Mouse (Mus musculus) kidney, postnatal 0 days (tissue): ENCODE measurements at regions not wholly inside any gene's neighbourhood (a gene's known extent, or its start where the extent isn't known, plus 50 kb on each side); places are given as distances from the start of the nearest gene placed in this dataset.
A peak's percentile ranks its signal among the peaks of the same experiment; 100 is the strongest.

Source experiments
- ATAC-seq: fragments of 200-750 bp; cut with Nextera tagmentation; replicated peaks from 2 replicates; pipeline ENCODE4 v1.8.0; 2017; ENCODE audit warnings: low read depth, moderate number of reproducible peaks, moderate TSS enrichment, moderate library complexity; ENCODE audit not compliant: low FRiP score
- DNase-seq: peaks from one replicate; pipeline ENCODE4 v3.0.0-alpha.2; 2016; ENCODE audit warnings: low spot score
- H3K27ac ChIP-seq: fragments of 300-500 bp; sonication (generic); 2 replicates; pipeline ENCODE4 v1.5.1; 2014; ENCODE audit warnings: mild to moderate bottlenecking
- H3K27me3 ChIP-seq: fragments of 300-500 bp; sonication (generic); 2 replicates; pipeline ENCODE4 v1.6.1; 2014; ENCODE audit warnings: low read length, mixed read lengths; ENCODE audit not compliant: insufficient read depth
- H3K36me3 ChIP-seq: fragments of 300-500 bp; sonication (generic); 2 replicates; pipeline ENCODE4 v1.6.1; 2014; ENCODE audit warnings: low read length, mixed read lengths; ENCODE audit not compliant: insufficient read depth
- H3K4me1 ChIP-seq: fragments of 300-500 bp; sonication (generic); replicated peaks from 2 replicates; pipeline ENCODE4 v1.6.1; 2014; ENCODE audit warnings: antibody characterized with exemption, low read length, mixed read lengths; ENCODE audit not compliant: insufficient read depth
- H3K4me2 ChIP-seq: fragments of 300-500 bp; sonication (generic); 2 replicates; pipeline ENCODE4 v1.6.1; 2014; ENCODE audit warnings: mild to moderate bottlenecking, low read length, moderate library complexity, mixed read lengths
- H3K4me3 ChIP-seq: fragments of 300-500 bp; sonication (generic); replicated peaks from 2 replicates; pipeline ENCODE4 v1.5.1; 2014; ENCODE audit warnings: low read depth, low read length
- H3K9ac ChIP-seq: fragments of 300-500 bp; sonication (generic); 2 replicates; pipeline ENCODE4 v1.6.1; 2014; ENCODE audit warnings: low read depth, low read length
- H3K9me3 ChIP-seq: fragments of 300-500 bp; sonication (generic); replicated peaks from 2 replicates; pipeline ENCODE4 v1.6.1; 2016; ENCODE audit warnings: low read length, inconsistent platforms, mixed read lengths
- CTCF ChIP-seq: IDR thresholded peaks from 2 replicates; pipeline ENCODE4 v1.5.1; 2016; ENCODE audit warnings: antibody characterized with exemption, low read depth, mild to moderate bottlenecking, moderate library complexity
- WGBS: fragments of 180-500 bp; shearing (Covaris S2); extraction: QIAGEN DNeasy Blood & Tissue Kit; methylation state at CpG from one replicate; pipeline ENCODE4 v1.1.7; 2014; 5-methylcytosine and 5-hydroxymethylcytosine counted together

DNA sequence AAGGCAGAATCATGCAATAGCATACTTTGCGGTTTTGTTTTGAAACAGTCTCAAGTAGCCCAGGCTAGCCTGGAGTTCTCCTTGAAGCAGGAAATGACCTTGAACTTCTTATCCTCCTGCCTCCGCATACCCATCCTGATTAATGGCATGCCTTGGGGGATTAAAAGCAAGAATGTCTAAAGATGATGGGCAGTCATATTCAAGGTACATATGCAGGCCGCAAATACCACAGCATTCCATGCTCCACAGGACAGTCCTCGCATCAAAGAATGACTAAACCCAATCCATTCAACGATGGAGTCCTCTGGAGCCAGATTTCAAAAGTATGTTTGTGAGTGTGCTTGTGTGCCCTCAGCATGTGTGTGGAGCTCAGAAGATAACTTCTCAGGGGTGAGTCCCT is 69.1 kb upstream of the Tbx3 start:
- H3K9me3 ChIP-seq, result no peaks in the 10 kb centered on the region
- WGBS, result 94% methylated on average over 5 of the region's 5 CpGs
- H3K9ac ChIP-seq, result no peak overlapping the region
- H3K27me3 ChIP-seq, result no peaks in the 10 kb centered on the region
- H3K4me1 ChIP-seq, result no peaks in the 10 kb centered on the region
- no peak overlapping the region for H3K4me2 ChIP-seq
- ATAC-seq, result no peak
- no peak overlapping the region for H3K27ac ChIP-seq
- H3K4me3 ChIP-seq, result no peak overlapping the region
- no peak for TF ChIP-seq CTCF
- DNase-seq, result no peak
- no peaks in the 10 kb centered on the region for H3K36me3 ChIP-seq

DNA sequence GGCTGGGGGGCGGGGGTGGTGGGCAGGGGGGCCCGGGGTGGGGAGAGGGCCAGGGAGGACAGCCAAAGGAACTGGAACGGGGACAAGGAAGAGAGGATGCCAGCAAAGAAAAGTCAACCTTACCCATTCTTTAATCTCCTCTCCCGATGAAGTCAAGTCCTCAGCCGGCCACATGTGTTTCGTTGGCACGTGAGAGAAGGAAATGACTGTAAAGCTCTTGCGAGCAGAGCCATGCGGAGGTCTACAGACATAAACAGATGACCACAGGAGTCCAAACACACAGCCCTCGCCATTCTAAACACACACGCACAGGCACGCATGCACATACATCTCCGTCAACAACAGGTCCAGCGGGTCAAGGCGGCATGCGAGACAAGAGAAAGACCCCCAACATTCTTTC is 68.5 kb upstream of the Tbx3 start:
- H3K4me3 ChIP-seq, result no peak overlapping the region
- H3K4me1 ChIP-seq, result no peaks in the 10 kb centered on the region
- TF ChIP-seq CTCF, result no peak
- no peak overlapping the region for H3K27ac ChIP-seq
- DNase-seq (no peak), ATAC-seq (no peak)
- H3K9ac ChIP-seq, result no peak overlapping the region
- WGBS, result 70% methylated on average over 15 of the region's 16 CpGs
- H3K4me2 ChIP-seq, result no peak overlapping the region
- H3K36me3 ChIP-seq, result no peaks in the 10 kb centered on the region
- no peaks in the 10 kb centered on the region for H3K27me3 ChIP-seq
- no peaks in the 10 kb centered on the region for H3K9me3 ChIP-seq

DNA sequence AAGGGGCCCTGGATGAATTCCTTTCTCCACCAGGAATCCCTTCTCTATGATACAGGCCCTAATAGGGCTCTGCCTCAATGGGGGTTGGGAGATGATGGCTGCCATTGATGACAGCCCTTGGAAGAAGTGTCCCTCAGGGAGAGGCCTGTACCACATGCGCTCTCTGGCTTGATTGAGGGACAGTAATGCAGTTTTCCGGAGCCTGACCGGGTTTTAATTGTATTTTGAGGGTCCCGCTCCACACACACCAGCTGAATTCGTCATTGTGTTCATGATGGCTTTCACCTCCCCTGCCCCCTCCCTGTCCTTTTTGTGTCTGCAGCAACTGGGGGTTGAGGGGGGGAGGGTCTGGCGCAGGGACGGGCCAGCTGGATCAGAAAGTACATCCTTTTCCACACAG is 65.0 kb upstream of the Tbx3 start:
- DNase-seq (no peak), ATAC-seq (no peak)
- no peak overlapping the region for H3K9ac ChIP-seq
- no peak overlapping the region for H3K4me2 ChIP-seq
- H3K9me3 ChIP-seq, result no peaks in the 10 kb centered on the region
- TF ChIP-seq CTCF, result no peak
- no peak overlapping the region for H3K27ac ChIP-seq
- WGBS, result 64% methylated on average over 7 of the region's 7 CpGs
- H3K4me3 ChIP-seq, result no peak overlapping the region
- no peaks in the 10 kb centered on the region for H3K36me3 ChIP-seq
- no peaks in the 10 kb centered on the region for H3K4me1 ChIP-seq
- H3K27me3 ChIP-seq, result no peaks in the 10 kb centered on the region

DNA sequence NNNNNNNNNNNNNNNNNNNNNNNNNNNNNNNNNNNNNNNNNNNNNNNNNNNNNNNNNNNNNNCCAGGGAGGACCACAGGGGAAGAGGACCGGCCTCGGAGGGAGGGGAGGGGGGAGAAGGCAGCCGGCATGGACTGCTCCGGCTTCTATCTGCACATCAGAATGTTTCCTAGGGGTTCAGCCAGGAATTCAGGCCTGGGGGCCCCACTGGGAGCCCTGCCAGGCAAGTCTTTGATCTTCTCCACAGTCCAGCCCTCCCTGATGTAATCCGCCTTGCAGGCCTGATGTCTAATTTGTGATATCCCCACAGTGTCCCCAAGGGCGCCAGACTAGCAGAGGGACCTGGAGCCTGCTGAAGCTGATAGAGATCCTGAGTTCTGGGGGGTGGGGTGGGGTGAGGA is 57.1 kb upstream of the Tbx3 start:
- Histone ChIP-seq H3K27me3 (no peaks in the 10 kb centered on the region), H3K4me1 (no peaks in the 10 kb centered on the region), H3K4me3 (no peak overlapping the region), H3K36me3 (no peaks in the 10 kb centered on the region), H3K27ac (no peak overlapping the region), H3K9me3 (no peaks in the 10 kb centered on the region), H3K9ac (no peak overlapping the region), H3K4me2 (no peak overlapping the region)
- ATAC-seq, result no peak
- WGBS, result 43% methylated on average over 6 of the region's 6 CpGs
- no peak for TF ChIP-seq CTCF
- DNase-seq, result peak; percentile 17

DNA sequence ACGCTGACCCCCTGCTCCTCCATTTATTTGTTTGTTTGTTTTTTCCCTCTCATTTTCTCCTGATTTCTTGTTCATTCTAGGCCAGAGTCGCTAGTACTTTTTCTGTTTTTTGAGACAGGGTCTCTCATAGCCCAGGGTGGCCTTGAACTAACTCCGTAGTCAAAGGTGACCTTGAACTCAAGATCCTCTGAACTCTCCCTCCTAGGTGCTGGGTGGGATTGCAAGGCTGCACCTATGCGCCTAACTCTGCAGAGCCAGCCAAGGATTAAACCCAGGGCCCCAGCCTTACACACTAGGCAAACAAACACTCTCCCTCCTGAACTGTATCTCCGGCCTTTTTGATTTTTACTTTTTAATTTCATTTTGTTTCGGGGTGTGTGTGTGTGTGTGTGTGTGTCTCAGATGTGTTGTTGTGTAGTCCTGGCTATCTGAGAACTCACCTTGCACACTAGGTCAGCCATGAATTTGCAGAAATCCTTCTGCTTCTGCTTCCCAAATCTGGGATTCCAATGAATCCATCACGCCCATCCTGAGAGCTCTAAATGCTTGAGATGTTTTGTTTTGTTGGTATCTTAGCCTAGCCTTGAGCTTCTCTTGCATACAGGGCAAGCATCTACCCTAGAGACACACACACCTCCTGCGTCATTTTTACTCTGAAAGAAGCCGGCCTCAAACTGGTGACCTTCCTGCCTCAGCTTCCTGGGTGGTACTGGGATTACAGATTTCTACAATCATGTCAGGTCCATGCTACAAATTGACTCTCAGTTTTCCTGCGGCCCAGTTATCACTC is 56.3 kb upstream of the Tbx3 start:
- H3K9ac ChIP-seq, result no peak overlapping the region
- H3K27me3 ChIP-seq, result no peaks in the 10 kb centered on the region
- WGBS, result 87% methylated on average over 10 of the region's 10 CpGs
- no peaks in the 10 kb centered on the region for H3K36me3 ChIP-seq
- H3K4me1 ChIP-seq, result no peaks in the 10 kb centered on the region
- H3K4me2 ChIP-seq, result no peak overlapping the region
- no peak for TF ChIP-seq CTCF
- no peak overlapping the region for H3K27ac ChIP-seq
- DNase-seq (no peak), ATAC-seq (no peak)
- H3K9me3 ChIP-seq, result no peaks in the 10 kb centered on the region
- no peak overlapping the region for H3K4me3 ChIP-seq

DNA sequence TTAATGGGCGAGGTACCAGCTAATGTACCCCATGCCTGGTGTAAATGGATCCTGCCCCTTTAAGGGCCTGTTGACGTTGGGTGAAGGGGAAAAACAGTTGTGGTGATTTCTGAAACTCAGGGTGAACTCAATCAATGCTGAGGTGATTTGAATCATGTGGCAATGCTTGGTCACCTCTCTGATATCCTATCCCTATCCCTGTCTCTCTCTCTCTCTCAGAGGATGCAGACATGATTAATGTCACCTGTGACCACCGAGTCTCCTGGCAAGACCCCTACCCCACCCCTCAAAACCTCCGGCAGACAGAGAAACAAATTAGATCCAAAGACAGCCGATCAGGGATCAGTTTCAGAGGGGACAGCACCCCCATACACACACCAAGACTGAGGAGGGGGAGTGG is 54.8 kb upstream of the Tbx3 start:
- ATAC-seq, result no peak
- 29% methylated on average over 5 of the region's 5 CpGs for WGBS
- no peak for TF ChIP-seq CTCF

DNA sequence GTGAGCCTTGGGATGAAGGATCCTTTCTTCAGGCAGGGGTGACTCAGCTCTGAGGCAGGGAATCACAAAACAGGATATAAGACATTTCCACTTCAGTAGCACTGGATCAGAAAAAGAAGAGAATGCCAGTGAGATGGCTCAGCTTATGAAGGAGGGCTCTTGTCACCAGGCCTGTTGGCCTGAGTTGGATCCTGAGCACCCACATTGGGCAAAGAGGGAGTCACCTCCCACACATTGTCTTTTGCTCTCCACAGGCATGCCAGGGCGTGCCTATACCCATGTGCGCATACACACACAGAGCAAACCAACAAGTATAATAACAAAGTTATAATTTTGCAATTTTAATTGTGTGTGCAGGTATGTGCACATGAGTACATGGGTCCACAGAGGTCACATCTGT is 52.6 kb upstream of the Tbx3 start:
- TF ChIP-seq CTCF, result no peak
- ATAC-seq (no peak), DNase-seq (no peak)
- WGBS, result 89% methylated on average over 2 of the region's 2 CpGs
- Histone ChIP-seq H3K4me3 (no peak overlapping the region), H3K4me2 (no peak overlapping the region), H3K36me3 (no peaks in the 10 kb centered on the region), H3K27me3 (no peaks in the 10 kb centered on the region), H3K4me1 (no peaks in the 10 kb centered on the region), H3K27ac (no peak overlapping the region), H3K9me3 (no peaks in the 10 kb centered on the region), H3K9ac (no peak overlapping the region)

More for the DNA sequence above, 54.8 kb upstream of the Tbx3 start:
- no peak overlapping the region for H3K27ac ChIP-seq
- H3K9ac ChIP-seq, result no peak overlapping the region
- H3K4me2 ChIP-seq, result no peak overlapping the region
- H3K27me3 ChIP-seq, result no peaks in the 10 kb centered on the region
- DNase-seq, result no peak
- H3K36me3 ChIP-seq, result no peaks in the 10 kb centered on the region
- H3K9me3 ChIP-seq, result no peaks in the 10 kb centered on the region
- H3K4me3 ChIP-seq, result no peak overlapping the region
- no peaks in the 10 kb centered on the region for H3K4me1 ChIP-seq
